Mouse (Mus musculus): Measurements from ENCODE around the gene 2310022A10Rik. TPM values are rescaled to one million over a fixed set of nuclear protein-coding genes. Genes with fewer than 3 reads are reported as not detected.

The 2310022A10Rik gene
- polyA plus RNA-seq, 1 experiment from 2014 or later = 24.1 TPM

GRCm38 (mm10) chr7:27574124-27574880, 21.3 kb downstream of the 2310022A10Rik start:
- no peak overlapping the region for H3K4me3 ChIP-seq (replicated peaks)
- no peak for ATAC-seq
- no peaks in the 10 kb centered on the region for H3K9me3 ChIP-seq
- H3K9ac ChIP-seq = no peak overlapping the region
- H3K36me3 ChIP-seq = peaks cover 27% of the 10 kb centered on the region
- no peaks in the 10 kb centered on the region for H3K27me3 ChIP-seq (replicated peaks)
- 90% methylated on average over 14 of the region's 14 CpGs for WGBS
- H3K4me2 ChIP-seq (replicated peaks) = no peak overlapping the region
- H3K4me1 ChIP-seq (replicated peaks) = no peaks in the 10 kb centered on the region
- no peak overlapping the region for H3K27ac ChIP-seq

- 66% methylated on average over 6 of the region's 6 CpGs for WGBS
- Histone ChIP-seq H3K4me1 (replicated peaks) (no peaks in the 10 kb centered on the region), H3K36me3 (peaks cover 45% of the 10 kb centered on the region), H3K9me3 (no peaks in the 10 kb centered on the region), H3K4me3 (replicated peaks) (no peak overlapping the region), H3K27me3 (replicated peaks) (no peaks in the 10 kb centered on the region), H3K9ac (no peak overlapping the region), H3K27ac (no peak overlapping the region), H3K4me2 (replicated peaks) (no peak overlapping the region)
- ATAC-seq = no peak
Measured at GRCm38 (mm10) chr7:27576914-27577313, 23.9 kb downstream of the 2310022A10Rik start.

DNA sequence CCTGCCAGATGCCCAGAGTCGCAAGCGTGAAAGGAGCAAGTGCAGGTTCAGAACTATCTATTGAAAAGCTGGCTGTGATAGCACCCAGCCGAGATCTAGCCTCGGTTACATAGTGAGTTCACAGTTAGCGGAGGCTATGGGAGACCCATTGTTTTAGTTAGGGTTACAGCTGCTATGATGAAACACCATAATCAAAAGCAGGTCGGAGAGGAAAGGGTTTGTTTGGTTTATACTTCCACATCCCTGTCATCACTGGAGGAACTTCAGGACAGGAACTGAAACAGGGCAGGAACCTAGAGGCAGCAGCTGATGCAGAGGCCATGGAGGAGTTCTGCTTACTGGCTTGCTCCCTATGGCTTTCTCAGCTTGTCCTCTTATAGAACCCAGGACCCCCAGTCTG, 24.6 kb downstream of the 2310022A10Rik start:
- H3K4me3 ChIP-seq (replicated peaks) = no peak overlapping the region
- 89% methylated on average over 6 of the region's 6 CpGs for whole genome bisulfite sequencing
- no peak for ATAC-seq

GRCm38 (mm10) chr7:27578465-27578864, 25.4 kb downstream of the 2310022A10Rik start:
- H3K4me3 ChIP-seq (replicated peaks) = no peak overlapping the region
- H3K4me2 ChIP-seq (replicated peaks) = no peak overlapping the region
- peaks cover 52% of the 10 kb centered on the region for H3K36me3 ChIP-seq
- H3K4me1 ChIP-seq (replicated peaks) = no peaks in the 10 kb centered on the region
- H3K9ac ChIP-seq = no peak overlapping the region
- no peaks in the 10 kb centered on the region for H3K9me3 ChIP-seq
- H3K27ac ChIP-seq = no peak overlapping the region
- WGBS = 87% methylated on average over 7 of the region's 7 CpGs
- ATAC-seq = no peak
- H3K27me3 ChIP-seq (replicated peaks) = no peaks in the 10 kb centered on the region

More for the DNA sequence above, 24.6 kb downstream of the 2310022A10Rik start:
- Histone ChIP-seq H3K27me3 (replicated peaks) (no peaks in the 10 kb centered on the region), H3K36me3 (peaks cover 50% of the 10 kb centered on the region), H3K4me2 (replicated peaks) (no peak overlapping the region), H3K9me3 (no peaks in the 10 kb centered on the region), H3K4me1 (replicated peaks) (no peaks in the 10 kb centered on the region), H3K27ac (no peak overlapping the region), H3K9ac (no peak overlapping the region)

- Histone ChIP-seq H3K9me3 (no peaks in the 10 kb centered on the region), H3K9ac (no peak overlapping the region), H3K4me1 (replicated peaks) (no peaks in the 10 kb centered on the region), H3K27me3 (replicated peaks) (no peaks in the 10 kb centered on the region), H3K27ac (no peak overlapping the region), H3K4me2 (replicated peaks) (no peak overlapping the region), H3K4me3 (replicated peaks) (no peak overlapping the region), H3K36me3 (peaks cover 45% of the 10 kb centered on the region)
- ATAC-seq = no peak
- 89% methylated on average over 14 of the region's 14 CpGs for WGBS
Measured at GRCm38 (mm10) chr7:27580380-27581174, 27.5 kb downstream of the 2310022A10Rik start.

GRCm38 (mm10) chr7:27586861-27587260, 33.8 kb downstream of the 2310022A10Rik start:
- no peaks in the 10 kb centered on the region for H3K9me3 ChIP-seq
- no peak overlapping the region for H3K27ac ChIP-seq
- H3K9ac ChIP-seq = no peak overlapping the region
- H3K4me3 ChIP-seq (replicated peaks) = no peak overlapping the region
- no peak overlapping the region for H3K4me2 ChIP-seq (replicated peaks)
- H3K27me3 ChIP-seq (replicated peaks) = no peaks in the 10 kb centered on the region
- H3K36me3 ChIP-seq = peaks cover 7% of the 10 kb centered on the region; the same call in 1 of the 2 replicates
- ATAC-seq = no peak
- no peaks in the 10 kb centered on the region for H3K4me1 ChIP-seq (replicated peaks)
- 63% methylated on average over 2 of the region's 2 CpGs for WGBS

DNA sequence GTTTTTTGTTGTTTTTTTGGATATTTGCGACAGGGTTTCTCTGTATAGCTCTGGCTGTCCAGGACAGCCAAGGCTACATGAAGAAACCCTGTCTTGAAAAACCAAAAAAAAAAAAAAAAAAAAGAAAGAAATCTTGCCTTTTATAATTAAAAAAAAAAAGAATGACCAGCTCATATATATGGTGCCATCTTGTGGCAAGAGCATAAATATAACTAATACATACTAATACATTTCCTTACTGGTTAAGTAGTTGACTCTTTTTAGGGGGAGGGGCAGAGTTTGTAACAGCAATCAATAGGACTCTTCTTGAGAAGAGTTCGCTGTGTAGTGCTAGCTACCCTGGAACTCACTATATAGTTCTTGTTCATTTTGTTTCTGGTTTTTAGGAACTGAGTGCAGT, 34.7 kb downstream of the 2310022A10Rik start:
- H3K9ac ChIP-seq = no peak overlapping the region
- H3K27ac ChIP-seq = no peak overlapping the region
- no peaks in the 10 kb centered on the region for H3K9me3 ChIP-seq
- no peaks in the 10 kb centered on the region for H3K27me3 ChIP-seq (replicated peaks)
- no peak overlapping the region for H3K4me3 ChIP-seq (replicated peaks)
- H3K4me2 ChIP-seq (replicated peaks) = no peak overlapping the region
- peaks cover 4% of the 10 kb centered on the region for H3K4me1 ChIP-seq (replicated peaks)
- H3K36me3 ChIP-seq = no peaks in the 10 kb centered on the region
- 84% methylated on average over 2 of the region's 2 CpGs for WGBS
- ATAC-seq = no peak

DNA sequence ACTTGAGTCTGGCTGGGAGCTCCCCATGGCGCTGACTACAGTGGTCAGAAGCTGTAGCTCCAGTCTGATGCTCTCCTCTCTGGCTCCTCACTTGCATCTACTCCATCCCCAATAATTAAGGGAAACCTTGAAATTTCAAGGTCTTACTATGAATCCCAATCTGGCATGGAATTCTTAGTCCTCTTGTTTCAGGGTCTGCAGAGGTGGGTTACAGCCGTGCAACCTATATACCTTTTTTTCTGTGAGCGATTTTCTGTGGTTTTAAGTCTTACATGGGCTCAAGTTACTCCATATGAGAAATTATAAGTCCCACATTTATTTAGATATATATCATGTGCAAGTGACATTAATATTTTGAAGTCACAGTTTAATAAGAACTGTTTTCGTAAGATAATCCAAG, 37.1 kb downstream of the 2310022A10Rik start:
- H3K4me1 ChIP-seq (replicated peaks) = peaks cover 13% of the 10 kb centered on the region
- no peak overlapping the region for H3K4me2 ChIP-seq (replicated peaks)
- no peak overlapping the region for H3K4me3 ChIP-seq (replicated peaks)
- H3K27me3 ChIP-seq (replicated peaks) = no peaks in the 10 kb centered on the region
- no peak for ATAC-seq
- 96% methylated on average over 4 of the region's 4 CpGs for WGBS
- no peaks in the 10 kb centered on the region for H3K9me3 ChIP-seq
- H3K27ac ChIP-seq = no peak overlapping the region
- H3K36me3 ChIP-seq = peaks cover 6% of the 10 kb centered on the region; the same call in 1 of the 2 replicates
- H3K9ac ChIP-seq = no peak overlapping the region

DNA sequence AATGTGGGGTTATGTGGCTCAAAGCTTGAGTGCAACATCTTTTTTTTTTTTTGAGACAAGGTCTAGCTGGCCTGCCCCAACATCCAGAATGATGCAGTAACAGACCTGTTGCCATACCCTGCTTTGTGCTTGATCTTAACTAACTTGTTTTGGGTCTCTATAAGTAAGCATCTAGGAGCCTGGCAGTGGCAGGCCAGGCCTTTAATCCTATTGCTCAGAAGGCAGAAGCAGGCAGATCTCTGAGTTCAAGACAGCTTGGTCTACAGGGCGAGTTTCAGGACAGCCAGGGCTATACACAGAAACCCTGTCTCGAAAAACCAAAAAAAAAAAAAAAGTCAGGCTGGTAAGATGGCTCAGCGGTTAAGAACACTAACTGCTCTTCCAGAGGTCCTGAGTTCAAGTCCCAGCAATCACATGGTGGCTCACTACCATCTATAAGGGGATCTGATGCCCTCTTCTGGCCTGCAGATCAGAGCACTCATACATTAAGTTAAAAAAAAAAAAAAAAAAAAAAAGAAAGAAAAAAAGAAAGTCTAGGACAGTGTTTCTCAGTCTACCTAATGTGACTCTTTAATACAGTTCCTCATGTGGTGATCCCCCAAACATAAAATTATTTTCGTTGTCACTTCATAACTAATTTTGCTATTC, 37.7 kb downstream of the 2310022A10Rik start:
- Histone ChIP-seq H3K36me3 (peaks cover 6% of the 10 kb centered on the region; the same call in 1 of the 2 replicates), H3K4me3 (replicated peaks) (peak overlapping the region; percentile 74), H3K27ac (peak overlapping the region; percentile 98; the same call in 1 of the 2 replicates), H3K4me2 (replicated peaks) (peak overlapping the region; percentile 57), H3K4me1 (replicated peaks) (peaks cover 13% of the 10 kb centered on the region), H3K27me3 (replicated peaks) (no peaks in the 10 kb centered on the region), H3K9me3 (no peaks in the 10 kb centered on the region), H3K9ac (no peak overlapping the region)
- no peak for ATAC-seq
- 59% methylated on average over 4 of the region's 4 CpGs for WGBS

GRCm38 (mm10) chr7:27591266-27592216, 38.5 kb downstream of the 2310022A10Rik start, which contains the start of gene Akt2:
Gene Akt2 (plus strand): TSS chr7:27591552.
- Histone ChIP-seq H3K4me1 (replicated peaks) (peaks cover 16% of the 10 kb centered on the region), H3K9me3 (no peaks in the 10 kb centered on the region), H3K4me3 (replicated peaks) (peak within 1 kb of the TSS; percentile 74), H3K27ac (peak within 1 kb of the TSS; percentile 98), H3K27me3 (replicated peaks) (no peaks in the 10 kb centered on the region), H3K9ac (peak within 1 kb of the TSS; percentile 89), H3K36me3 (peaks cover 6% of the 10 kb centered on the region; the same call in 1 of the 2 replicates), H3K4me2 (replicated peaks) (peak within 1 kb of the TSS; percentile 74)
- ATAC-seq = peak; percentile 92
- under 1% methylated on average over 57 of the region's 71 CpGs for WGBS

GRCm38 (mm10) chr7:27592217-27592929, 39.3 kb downstream of the 2310022A10Rik start:
- H3K4me2 ChIP-seq (replicated peaks) = peak overlapping the region; percentile 74
- peaks cover 6% of the 10 kb centered on the region; the same call in 1 of the 2 replicates for H3K36me3 ChIP-seq
- peak; percentile 41 for ATAC-seq
- no peaks in the 10 kb centered on the region for H3K9me3 ChIP-seq
- peak overlapping the region; percentile 98 for H3K27ac ChIP-seq
- 2% methylated on average over 17 of the region's 17 CpGs for WGBS
- no peaks in the 10 kb centered on the region for H3K27me3 ChIP-seq (replicated peaks)
- H3K4me3 ChIP-seq (replicated peaks) = peak overlapping the region; percentile 74
- H3K4me1 ChIP-seq (replicated peaks) = peaks cover 24% of the 10 kb centered on the region
- peak overlapping the region; percentile 89 for H3K9ac ChIP-seq
